Mouse (Mus musculus) G1E (cell line): ENCODE results near the gene Erg.

Experiments used
- CTCF ChIP-seq: IDR thresholded peaks from 2 replicates; pipeline ENCODE4 v1.5.1; 2012; ENCODE audit warnings: low read depth, low read length, inconsistent platforms, mixed read lengths
- GATA1 ChIP-seq: IDR thresholded peaks from 2 replicates; pipeline ENCODE4 v1.6.1; 2012; ENCODE audit warnings: borderline replicate concordance, low read length, inconsistent platforms, mixed read lengths
- TAL1 ChIP-seq: conservative IDR thresholded peaks from 2 replicates; pipeline ENCODE4 v1.6.1; 2012; ENCODE audit warnings: low read depth, low read length, inconsistent platforms, mixed read lengths

- TF ChIP-seq CTCF (no peak), TAL1 (no peak), GATA1 (no peak)
Observed at GRCm38 (mm10) chr16:95349344-95349743, 237.0 kb downstream of the Erg start.
